Mouse (Mus musculus): ENCODE results near the gene Evx2.

Evx2 gene

GRCm38 (mm10) chr2:74611406-74611805 lies 48.0 kb downstream of the Evx2 start:
- DNase-seq, result no peak

GRCm38 (mm10) chr2:74609350-74609749 lies 50.0 kb downstream of the Evx2 start:
- no peak for DNase-seq

- DNase-seq, result no peak
These were observed 53.1 kb downstream of the Evx2 start for GRCm38 (mm10) chr2:74606087-74606760.

GRCm38 (mm10) chr2:74604011-74604410 lies 55.3 kb downstream of the Evx2 start:
- DNase-seq, result no peak
